Mouse (Mus musculus): ENCODE measurements around the gene Grin2c. TPM values are rescaled to one million over a fixed set of nuclear protein-coding genes. Genes with fewer than 3 reads are reported as not detected.

Grin2c gene
- total RNA-seq, 1 experiment from 2014 or later, result 3.5 TPM

Small RNAs within 50 kb of the gene (microRNA-seq; reads per million reads assigned to microRNA genes)
- gene Gm25837, result 0 reads per million in 2 experiments

Other genes with a start within 250 kb of the Grin2c start
- gene Cd300ld4, start 240.2 kb downstream of the Grin2c start, total RNA-seq (2021), result not detected in 2 replicates
- gene Cd300ld5, start 229.5 kb downstream of the Grin2c start, total RNA-seq (2021), result 3.5 TPM in 1 of 2 replicates, not detected in the other
- 2.3 and 4.2 TPM in 2 replicates for gene Cd300ld3, start 218.8 kb downstream of the Grin2c start, total RNA-seq (2021)
- 0.33 TPM in 1 of 2 replicates, not detected in the other for gene Cd300e, start 205.1 kb downstream of the Grin2c start, total RNA-seq (2021)
- 0.58 and 0.76 TPM in 2 replicates for gene Rab37, start 175.8 kb downstream of the Grin2c start, total RNA-seq (2021)
- 0.55 and 0.62 TPM in 2 replicates for gene Cd300lf, start 133.3 kb downstream of the Grin2c start, total RNA-seq (2021)
- 17.5 and 18.1 TPM in 2 replicates for gene Slc9a3r1, start 103.9 kb downstream of the Grin2c start, total RNA-seq (2021)
- gene Tmem104, start 79.8 kb downstream of the Grin2c start, total RNA-seq (2021), result 19.9 and 22.3 TPM in 2 replicates
- 37.3 and 38.1 TPM in 2 replicates for gene Nat9, start 79.4 kb downstream of the Grin2c start, total RNA-seq (2021)
- gene Fdxr, start 9.8 kb upstream of the Grin2c start, total RNA-seq (2021), result 1,338 and 1,408 TPM in 2 replicates
- 75.5 and 93.9 TPM in 2 replicates for gene Fads6, start 30.4 kb upstream of the Grin2c start, total RNA-seq (2021)
- gene Otop2, start 39.9 kb upstream of the Grin2c start, total RNA-seq (2021), result not detected in 2 replicates
- gene Ush1g, start 54.8 kb upstream of the Grin2c start, total RNA-seq (2021), result 0.62 and 0.79 TPM in 2 replicates
- gene Otop3, start 67.5 kb upstream of the Grin2c start, total RNA-seq (2021), result not detected in 2 replicates
- gene Hid1, start 100.5 kb upstream of the Grin2c start, total RNA-seq (2021), result 13.2 and 14.8 TPM in 2 replicates
- 59.1 and 82.5 TPM in 2 replicates for gene Cdr2l, start 114.7 kb upstream of the Grin2c start, total RNA-seq (2021)
- 140 and 153 TPM in 2 replicates for gene Mrpl58, start 136.5 kb upstream of the Grin2c start, total RNA-seq (2021)
- 518 and 521 TPM in 2 replicates for gene Atp5h, start 152.7 kb upstream of the Grin2c start, total RNA-seq (2021)
- 59.9 and 72.4 TPM in 2 replicates for gene Kctd2, start 152.9 kb upstream of the Grin2c start, total RNA-seq (2021)
- gene Trim80, start 173.3 kb upstream of the Grin2c start, total RNA-seq (2021), result 0.21 TPM in 1 of 2 replicates, not detected in the other
- gene Slc16a5, start 195.2 kb upstream of the Grin2c start, total RNA-seq (2021), result not detected in 2 replicates
- 11.4 and 11.5 TPM in 2 replicates for gene Armc7, start 208.4 kb upstream of the Grin2c start, total RNA-seq (2021)
- gene Nt5c, start 224.6 kb upstream of the Grin2c start, total RNA-seq (2021), result 131 and 151 TPM in 2 replicates
- 91.7 and 92.8 TPM in 2 replicates for gene Jpt1, start 247.1 kb upstream of the Grin2c start, total RNA-seq (2021)

Data from adrenal gland, postnatal 25 days (tissue).